Mouse (Mus musculus): ENCODE results near the gene D7Ertd443e.
A peak's percentile ranks its signal among the peaks of the same experiment; 100 is the strongest.

D7Ertd443e gene

DNA sequence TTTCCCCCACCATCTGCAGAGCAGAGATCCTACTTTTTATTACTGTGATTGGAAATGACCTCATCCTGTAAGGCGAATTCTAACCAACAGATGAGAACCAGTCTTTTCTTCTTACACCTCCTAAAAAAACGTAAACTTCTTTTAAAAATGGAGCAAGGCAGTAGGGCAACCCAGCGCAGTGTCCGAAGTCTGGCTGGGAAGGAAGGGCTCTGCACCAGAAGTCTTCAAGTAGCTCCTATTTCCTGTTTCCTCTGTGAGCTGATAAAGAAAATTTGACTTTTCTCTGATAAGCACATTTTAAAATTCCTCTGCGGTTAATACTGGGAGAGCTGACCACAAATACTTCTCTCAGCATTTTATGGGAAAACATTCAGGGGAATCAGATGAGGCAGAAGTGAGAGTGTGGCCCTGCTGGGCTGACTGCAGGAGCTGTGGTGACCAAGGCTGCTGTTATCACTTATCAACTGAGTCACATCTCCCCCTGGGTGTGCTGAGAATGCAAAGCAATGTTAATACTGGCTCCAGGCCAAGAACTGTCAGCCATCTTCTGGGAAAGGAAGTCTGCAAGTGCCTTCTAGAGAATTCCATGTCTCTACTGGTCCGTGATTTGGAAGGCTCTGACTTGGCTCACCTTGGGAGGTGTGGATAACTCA, 97.8 kb downstream of the D7Ertd443e start:
- DNase-seq: no peak

DNA sequence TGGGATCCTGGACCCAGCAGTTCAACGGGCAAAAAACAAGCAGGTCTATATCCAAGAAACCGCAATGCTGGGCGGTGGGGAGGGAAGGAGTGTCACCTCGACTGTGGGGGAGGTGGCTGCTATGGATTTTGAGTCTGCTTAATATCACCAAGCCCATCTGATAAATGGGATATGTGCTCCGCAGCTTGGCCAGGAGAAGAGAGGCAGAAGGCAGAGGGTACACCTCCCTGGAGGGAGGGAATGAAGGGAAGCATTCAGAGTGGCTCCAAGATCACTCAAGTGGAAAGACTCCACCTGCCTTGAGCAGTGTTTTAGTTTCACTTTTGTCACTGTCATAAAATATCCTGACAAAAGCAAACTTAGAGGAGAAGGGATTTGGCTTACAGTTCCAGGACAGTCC, 112.5 kb downstream of the D7Ertd443e start:
- DNase-seq: no peak

DNA sequence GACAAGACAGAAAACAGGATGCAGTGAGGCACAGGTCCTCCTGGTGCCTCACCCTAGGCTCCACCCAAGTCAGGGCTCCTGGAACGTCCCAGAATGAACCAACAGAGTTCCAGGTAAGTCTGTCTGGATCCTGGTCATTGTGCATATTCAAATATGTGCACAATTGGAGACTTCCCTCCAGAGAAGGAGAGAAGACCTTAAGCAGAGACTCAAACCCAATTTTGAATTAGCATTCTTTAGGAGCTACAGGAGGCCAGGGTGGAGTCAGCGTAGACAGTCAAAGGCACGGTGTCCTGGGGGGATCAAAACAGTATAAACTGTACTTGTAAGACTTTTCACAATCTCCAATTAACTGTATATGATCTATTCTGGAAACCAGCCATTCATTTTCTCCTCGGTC, 113.0 kb downstream of the D7Ertd443e start:
- no peak for DNase-seq

DNA sequence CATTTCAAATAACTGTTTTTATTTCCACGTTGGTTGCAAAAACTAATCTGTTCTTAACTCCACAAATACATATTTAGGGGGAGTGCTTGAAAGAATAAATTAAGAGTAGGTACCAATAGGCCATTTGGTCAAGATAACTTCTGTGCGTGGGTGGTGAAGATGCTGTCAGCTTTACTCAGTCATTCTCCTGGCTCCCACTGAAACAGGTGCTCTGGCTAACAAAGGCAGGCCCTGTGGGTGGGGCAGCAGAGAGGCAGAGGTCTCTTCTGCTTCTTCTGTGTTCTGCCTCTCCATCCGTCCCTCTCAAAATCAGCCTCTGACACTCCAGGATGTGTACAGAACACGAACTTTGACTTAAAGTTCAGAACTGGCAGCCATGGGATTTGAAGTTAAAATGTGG, 119.7 kb downstream of the D7Ertd443e start:
- DNase-seq: no peak

DNA sequence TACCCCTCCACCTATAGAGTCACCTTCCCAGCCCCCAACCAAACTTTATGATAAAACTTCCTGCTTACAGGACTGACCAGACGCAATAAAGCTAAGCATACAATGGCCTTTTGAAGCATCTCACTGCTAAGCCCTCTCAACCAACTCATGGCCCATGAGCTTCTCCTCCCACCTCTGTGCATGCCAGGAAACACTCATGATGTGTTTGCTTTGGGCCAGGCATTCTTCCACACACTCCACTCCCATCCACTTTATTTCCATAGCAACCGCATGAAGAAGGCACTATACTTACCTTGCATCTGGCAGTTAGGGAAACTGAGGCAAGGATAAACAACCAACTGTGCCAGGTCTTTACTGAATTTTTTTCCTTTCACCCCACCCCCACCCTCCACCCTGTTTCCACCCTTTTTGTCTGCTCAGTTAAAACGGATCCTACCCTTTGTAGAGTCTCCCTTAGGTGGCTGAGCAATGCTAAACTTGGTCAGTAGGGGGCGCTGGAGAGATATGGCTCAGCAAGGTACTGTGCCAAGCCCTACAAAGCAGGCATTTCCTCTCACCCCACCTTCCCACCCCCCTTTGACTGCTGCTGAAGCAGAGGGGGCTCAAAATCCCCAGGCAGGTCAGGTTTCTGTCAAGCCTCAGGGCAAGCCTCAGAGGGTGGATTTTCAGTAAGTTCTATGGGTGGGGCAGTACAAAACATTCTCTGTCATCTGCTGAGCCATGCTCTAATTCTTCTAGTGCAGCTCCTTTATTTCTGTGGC, 122.1 kb downstream of the D7Ertd443e start:
- DNase-seq: peak in 1 of 2 experiments; percentile 19

DNA sequence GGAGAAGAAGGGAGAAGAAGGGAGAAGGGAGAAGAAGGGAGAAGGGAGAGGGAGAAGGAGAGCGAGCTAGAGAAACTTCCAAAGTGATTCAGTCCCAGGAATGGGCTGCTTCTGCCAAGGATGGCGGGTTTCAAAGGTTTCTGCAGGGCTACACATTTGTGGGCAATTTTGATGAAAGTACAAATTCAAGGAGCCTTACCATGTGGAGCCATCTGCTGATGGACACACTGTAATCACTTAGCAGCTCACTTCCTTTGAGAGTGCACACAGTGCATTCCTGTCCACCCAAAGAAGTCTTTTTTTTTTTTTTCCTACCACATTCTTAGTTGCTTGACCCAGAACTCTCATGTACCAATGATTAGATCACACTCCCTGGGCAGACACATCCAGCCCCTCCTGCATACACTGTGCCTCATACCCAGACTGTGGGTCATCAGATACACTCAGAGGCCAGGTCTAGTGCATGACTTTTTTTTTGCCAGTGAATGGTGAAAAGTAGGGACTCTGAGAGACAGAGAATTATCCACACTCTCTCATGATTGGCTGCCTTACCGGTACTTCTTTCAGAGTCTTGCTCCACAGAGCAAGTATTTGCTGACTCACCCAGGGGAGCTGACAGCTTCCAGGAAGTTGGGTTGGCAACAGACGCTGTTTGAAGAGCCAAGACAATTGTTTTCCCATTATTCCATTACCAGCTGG, 124.3 kb downstream of the D7Ertd443e start:
- DNase-seq: no peak

DNA sequence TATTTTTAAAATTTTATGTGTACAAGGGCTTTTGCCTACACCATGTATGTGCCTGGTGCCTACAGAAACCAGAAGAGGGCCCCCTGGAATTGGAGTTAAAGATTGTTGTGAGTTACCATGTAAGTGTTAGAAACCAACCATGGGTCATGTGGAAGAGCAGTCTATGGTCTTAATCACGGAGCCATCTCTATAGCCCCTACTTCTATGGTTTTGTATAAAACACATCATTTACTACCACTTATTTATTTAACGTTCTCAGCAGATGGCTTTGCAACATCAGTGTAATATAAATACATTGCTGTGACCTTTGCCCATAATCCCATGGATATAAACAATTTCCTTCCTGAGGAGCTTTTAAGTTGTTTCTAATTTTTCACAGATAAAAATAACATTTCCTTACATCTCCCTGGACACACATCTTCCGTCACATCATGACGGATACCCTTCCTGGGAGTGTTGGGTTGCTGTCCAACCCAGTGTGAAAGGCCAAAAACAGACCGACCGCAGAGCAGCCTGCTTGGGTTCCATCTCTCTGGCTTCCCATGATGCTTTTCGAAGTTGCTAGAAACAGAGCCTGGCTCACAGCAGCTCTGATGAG, 135.1 kb downstream of the D7Ertd443e start:
- no peak for DNase-seq

DNA sequence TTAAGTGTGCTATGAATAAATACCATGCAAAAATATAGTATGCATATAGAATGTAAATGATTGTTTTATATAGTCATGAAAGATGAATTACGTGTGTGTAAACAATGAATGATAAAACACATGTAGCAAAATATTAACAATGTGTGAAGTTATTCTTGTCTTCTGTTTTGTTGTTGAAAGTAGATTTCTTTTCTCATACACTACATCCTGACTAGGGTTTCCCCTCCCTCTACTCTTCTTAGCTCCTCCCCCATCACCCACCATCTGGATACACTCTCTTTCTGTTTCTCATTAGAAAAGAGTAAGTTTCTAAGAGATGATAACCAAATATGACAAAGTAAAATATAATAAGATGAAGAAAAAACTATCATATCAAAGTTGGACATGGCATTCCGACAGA, 137.4 kb downstream of the D7Ertd443e start:
- no peak for DNase-seq

DNA sequence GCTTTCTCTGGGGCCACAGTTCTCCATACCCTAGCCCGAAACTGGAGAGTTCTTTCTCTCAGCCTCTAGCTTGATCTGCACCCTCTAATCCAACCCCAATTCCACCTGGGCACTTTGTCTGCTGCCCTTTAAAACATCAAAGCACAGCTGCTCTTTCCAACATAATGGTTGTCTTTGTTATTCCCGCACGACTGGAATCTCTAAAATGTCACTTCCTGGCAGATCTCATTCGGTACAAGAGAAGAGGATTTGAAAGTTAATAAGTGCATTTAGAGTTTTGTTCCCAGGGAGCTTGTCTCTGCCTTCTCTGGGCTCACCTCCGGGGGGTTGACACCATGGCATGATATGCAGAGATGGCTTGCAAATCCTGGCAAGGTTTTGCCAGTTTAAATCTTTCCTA, 138.8 kb downstream of the D7Ertd443e start:
- no peak for DNase-seq

DNA sequence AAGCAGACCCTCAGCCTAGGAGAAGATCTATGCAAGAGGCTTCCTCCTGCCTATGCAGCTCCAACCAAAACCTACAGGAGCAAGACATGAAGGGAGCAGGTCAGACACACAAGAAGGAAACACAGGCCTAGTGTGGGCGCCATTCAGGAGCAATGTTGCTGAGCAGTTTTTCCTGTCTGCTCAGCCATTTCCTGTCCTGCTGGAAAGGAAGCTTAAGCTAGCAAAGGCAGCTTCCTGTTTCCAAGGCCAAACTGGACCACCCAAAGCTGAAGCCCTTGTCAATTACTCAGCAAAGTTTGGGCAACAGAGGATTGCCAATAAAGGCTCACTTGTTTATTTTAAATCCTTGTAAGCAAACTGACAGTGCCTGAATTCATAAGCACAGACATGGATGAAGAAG, 142.7 kb downstream of the D7Ertd443e start:
- no peak for DNase-seq

DNA sequence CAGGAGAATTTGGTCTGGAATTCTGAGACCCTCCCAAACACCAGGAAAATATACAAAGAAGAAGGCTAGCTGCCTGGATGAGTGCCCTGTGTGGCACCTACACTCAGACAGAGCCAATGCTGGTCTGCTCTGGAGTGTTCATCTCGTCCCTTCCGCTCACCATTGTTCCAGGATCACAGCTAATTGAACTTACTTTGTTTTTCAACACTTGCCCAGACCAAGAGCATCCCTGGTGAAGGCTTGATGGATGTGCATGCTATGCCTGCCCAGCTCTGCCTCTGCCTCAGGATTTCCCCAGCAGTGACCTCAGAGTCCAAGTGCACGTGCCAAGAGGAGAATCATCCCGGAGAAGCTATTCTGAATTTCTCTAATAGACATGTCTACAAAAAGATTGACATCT, 144.2 kb downstream of the D7Ertd443e start:
- no peak for DNase-seq

DNA sequence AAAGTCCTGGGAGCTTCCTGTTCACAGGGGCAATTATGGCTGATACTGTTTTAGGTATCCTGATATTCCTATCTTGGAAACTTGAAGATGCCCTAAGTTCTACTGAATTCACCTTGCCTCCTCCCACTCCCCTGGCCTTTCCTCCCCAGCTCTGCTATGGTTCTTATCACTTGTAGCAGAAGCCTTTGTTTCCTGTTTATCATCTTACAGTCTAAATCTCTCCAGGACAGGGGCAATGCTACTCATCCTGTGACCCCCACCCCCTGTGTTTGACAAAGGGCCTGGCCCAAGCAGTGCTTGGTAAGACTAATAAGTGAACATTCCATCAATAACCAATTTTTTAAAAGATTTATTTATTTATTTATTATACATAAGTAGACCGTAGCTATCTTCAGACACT, 144.9 kb downstream of the D7Ertd443e start:
- no peak for DNase-seq

DNA sequence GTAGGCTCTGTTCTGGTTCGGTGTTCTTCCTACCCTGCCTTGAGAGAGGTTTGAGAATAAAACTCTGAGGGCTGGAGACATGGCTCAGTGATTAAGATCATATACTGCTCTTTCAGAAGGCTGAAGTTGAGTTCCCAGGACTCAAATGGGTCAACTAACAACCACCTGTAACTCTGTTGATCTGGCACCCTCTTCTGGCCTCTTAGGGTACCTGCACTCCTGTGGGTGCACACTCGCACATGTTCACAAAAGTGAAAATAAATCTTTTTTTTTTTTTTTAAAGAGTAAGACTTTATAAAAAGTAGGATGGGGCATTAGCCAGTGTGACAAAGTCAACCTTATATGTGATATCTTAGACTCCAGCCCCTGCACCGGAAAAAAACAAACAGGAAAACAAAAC, 146.6 kb downstream of the D7Ertd443e start:
- no peak for DNase-seq

DNA sequence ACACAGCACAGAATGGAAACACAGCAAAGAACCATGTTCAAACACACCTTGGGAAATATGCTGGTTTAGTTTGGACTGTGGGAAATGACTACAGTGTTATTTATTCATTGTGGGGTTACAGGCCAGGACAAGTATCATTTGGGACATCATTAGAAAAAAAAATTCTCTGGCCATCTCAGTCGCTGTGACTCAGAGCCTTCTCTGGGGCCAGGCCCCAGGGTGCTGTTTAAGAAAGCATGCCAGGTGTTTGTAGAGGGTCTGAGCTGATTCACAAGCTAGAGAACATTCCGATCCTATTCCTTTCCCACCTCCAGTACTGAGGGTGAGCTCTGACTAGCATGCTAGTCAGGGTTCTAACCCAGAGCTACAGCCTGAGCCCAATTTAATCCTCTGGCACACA, 148.1 kb downstream of the D7Ertd443e start:
- DNase-seq: no peak

DNA sequence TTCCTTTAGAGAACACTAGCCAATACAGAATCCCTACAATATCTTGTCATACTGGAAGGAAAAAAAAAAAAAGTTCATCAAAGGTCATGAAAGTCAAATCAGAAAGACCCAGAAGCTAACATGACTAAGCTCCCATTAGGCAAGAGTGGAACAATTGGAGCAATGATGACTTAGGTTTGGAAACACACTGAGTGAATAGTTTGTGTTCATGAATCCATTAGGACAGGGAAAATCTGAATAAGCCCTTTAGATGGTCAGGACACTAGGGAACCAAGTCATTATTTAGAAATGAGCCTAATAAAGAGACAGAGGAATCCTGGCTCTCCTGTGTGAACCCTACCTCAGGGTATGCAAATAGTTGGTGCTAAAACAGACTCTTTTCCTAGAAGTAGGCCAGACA, 148.7 kb downstream of the D7Ertd443e start:
- no peak for DNase-seq

DNA sequence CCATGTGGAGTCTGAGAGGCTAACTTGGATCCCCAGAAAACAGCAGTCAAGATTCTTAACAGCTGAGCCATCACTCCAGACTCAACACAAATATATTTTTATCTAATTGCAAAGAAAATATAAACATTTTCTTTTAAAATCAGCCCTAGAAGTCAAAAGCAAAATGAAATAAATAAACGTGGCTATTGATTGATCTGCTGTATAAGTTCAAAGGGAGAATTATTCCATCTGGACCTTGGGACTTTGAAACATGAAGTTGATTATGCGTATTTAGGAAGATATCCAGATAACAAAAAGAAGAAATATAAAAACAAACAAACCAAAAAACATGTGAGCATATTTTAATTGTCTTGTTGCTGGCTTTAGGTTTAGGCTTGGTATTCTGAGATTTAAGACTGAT, 149.9 kb downstream of the D7Ertd443e start:
- DNase-seq: no peak

DNA sequence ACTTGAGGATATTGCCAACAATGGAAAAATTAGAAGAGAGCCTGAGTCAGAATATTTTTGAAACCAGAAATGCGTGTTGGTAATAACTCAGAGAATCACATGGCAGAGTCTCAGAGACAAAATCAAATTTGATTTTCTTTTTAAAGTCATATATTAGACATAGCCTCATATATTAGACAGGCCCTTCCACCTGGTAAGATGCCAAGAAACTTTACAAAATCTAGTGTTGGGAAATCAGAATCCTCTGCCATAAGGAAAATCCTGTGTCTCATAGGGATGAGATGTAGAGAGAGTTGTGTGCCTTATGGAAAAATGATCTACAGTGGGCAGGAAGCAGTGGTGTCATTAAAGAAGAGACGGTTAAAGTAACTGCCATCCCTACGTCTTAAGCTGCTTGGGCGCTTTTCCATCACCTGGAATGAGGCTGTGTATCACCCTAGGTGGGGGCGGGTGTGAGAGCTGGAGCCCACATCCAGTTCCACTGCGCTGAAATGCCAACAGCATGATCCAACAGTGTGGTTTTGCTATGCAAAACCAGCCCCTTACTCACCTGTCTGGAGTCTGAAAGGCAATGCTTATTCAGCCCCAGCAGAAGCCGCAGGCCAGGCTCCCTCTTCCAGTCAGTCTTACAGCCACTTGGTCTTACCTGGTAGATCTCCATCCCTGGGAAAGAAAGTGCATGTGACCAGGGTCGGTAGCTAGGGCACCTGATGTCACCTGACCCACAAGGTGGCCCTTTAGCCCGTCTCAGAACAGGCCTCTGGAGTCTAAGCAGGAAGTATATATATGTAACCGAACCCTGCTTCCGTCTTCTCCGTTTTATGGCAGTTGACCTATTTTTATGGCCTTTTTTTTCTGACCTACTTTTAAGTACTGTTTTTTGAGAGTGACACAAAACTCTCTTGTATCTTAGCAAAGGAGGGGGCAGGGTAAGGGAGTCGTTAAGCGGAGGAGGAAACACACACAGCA, 153.8 kb downstream of the D7Ertd443e start, which contains the start of gene Adam12:
Gene Adam12, minus strand, starts transcription at position 769 of the 969 bp plus-strand sequence.
- DNase-seq: no peak

DNA sequence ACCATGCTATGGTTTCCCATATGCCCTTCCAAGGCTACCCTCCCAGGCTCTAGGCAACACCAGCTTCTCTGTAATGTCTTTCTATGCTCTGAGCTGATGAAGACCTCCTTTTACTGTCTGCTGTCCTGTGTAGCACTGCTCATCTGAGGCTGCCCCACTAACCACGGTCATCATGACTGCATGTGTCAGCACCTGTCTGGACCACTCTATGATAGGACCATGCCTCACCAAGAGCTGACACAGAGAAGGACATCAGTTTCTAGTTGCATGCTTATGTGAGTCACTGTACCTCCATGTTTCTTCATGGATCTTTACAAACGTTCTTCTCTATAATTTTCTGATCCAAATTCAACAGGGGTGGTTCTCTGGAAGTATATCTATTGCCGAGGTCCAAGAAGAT, 154.8 kb downstream of the D7Ertd443e start:
- DNase-seq: no peak

DNA sequence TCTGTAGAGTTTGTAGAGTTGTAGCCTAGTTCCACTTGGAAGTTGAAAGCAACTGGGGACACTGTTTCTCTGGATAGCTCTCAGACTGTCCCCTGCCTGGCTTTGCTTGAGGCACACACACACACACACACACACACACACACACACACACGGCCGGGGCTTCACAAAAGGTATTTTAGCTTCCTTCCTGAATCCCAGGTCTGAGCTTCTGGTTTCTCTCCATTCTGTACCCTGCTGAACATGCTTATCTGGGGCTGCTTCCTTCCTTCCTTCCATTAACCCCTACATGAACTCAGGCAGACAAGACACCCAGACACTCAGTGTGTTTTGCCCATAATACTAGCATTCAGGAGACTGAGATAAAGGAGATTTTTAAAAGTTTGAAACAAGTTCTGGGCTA, 155.6 kb downstream of the D7Ertd443e start:
- no peak for DNase-seq

DNA sequence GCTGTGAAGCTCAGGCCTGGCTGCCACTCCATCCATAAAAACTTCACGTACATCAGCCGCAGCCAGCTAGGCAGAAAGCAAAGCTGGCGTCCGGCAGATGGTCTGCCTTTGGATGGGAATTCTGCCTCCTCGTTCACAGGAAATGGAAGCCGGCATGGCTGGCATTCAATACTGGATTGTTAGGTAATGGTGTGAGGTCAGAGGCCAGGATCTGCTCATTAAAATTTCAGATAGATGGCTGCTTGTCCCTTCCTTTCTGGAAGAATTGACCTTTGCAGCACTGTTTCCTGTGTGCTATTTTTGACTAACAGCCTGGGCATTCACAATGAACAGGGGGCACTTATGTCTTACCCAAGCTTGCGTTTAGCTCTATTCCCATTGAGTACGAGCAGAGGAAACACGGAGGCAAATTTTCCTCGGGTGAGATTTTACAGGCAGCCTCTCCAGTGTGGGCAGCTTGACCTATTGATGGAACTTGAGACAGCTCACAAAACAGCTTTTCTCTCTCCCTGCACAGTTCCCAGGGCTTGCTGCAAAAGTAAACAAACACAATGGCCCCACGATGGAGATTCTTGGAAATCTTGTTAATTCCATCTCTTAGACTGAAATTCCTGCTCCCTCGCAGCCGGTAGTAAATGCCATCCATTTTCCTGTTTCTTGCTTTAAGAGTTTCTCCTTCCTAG, 157.5 kb downstream of the D7Ertd443e start:
- no peak for DNase-seq

DNA sequence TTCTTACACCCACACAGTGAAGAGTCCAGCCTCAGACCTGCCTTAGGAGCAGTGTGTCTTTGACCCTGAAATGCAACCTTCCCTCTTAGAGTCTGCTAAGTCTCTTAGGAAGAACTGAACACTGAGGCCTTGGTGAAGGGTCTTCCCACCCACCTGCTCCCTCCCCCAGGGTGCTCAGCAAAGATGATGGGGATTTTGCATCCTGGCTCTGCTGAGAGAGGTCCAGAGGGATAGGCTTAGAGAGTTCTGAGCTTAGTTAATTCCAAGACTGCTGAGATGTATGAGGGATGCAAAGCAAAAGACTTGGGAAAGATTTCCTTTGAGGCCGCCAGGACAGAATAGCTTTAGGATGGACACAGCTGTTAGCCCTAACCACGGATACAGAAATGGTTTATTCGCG, 158.4 kb downstream of the D7Ertd443e start:
- DNase-seq: no peak

DNA sequence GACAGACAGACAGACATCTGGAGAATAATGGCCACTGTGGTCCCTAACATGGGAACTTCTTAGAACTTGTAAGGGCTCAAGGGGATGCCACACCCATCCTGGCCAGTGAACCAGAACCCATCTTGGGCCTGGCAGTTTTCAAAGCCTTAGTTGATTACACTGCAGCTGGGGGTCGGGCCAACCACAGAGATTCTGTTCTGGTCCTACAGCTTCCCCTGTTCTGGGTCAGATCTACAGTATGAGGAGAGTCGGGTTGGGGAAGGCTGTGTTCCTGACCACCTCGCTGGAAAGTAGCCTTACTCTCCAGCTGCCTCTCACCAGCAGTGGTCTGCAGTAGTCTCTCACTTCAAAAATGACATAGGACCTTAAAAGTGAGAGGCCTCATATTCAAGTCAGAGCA, 159.2 kb downstream of the D7Ertd443e start:
- DNase-seq: no peak
